Mouse (Mus musculus) mesoderm, embryonic 11.5 days (tissue): ENCODE measurements at regions not wholly inside any gene's neighbourhood (a gene's known extent, or its start where the extent isn't known, plus 50 kb on each side); places are given as distances from the start of the nearest gene placed in this dataset.

Source experiments
- DNase-seq: peaks from one replicate; pipeline ENCODE4 v3.0.0-alpha.2; 2012; ENCODE audit warnings: low read depth, low spot score

DNA sequence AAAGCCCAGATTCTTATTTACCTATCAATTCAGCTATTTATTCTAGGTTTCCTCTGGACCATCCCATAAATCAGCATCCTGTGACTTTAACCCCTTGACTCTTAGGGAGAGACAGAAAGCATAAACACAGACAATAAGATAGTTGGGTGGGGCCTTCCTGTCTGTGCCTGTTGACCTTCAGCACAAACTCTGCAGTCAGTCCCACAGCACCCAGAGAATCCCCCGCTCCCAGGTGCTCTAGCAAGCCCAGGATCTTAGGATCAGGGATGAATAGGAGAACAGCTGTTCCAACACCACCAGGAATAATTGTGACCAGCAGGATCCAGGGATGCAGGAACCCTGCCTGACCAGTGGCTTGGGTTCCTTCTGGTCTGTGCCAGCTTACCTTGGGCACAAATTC is 107.8 kb downstream of the Basp1 start:
- no peak for DNase-seq

DNA sequence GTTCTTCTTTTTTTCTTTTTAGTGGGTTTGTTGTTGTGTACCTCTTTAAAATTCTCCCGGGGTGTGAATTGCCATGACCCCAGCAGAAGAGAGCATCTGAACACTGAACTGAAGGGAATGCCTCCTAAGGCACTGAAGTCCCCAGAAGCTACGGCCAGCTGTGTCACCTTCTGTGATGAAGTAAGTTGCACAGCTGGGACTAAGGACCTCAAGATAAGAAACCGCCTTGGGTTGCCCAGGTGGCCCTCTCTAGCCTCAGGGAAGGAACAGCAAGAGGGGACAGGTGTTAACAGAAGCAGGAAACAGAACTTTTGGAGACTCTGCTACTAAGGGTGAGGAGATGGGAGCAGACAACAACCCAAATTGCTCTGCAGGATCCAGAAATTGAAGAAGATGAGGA is 110.2 kb downstream of the Basp1 start:
- DNase-seq: no peak

DNA sequence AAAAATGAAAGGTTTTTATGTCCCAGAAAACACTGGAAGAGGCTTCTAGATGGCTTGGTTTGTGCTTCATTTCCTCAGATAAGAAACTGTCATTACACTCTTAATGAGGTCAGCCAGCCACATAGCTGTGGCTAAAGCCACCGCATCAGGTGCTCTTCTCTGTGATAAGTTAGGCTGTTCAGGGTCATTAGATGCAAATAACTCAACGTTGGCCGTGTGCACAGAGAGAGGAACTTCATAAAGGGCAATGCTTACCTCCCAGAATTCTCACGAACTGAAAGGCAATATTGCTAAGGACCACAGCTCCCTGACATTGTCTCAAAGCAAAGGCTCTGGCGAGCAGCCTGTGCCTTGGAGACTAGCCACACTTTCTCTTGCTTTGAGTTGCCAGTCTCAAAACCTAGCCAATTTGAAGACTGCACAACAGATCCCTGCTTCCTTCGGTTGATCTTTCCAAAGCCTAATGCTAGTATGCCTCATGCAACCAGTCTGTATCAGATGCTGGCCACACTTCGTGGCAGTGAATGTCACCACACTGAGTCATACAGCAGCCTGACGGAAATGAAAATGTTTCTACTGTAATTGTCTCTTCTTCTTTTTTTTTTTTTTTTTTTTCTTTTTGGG is 110.8 kb downstream of the Basp1 start:
- DNase-seq: no peak

DNA sequence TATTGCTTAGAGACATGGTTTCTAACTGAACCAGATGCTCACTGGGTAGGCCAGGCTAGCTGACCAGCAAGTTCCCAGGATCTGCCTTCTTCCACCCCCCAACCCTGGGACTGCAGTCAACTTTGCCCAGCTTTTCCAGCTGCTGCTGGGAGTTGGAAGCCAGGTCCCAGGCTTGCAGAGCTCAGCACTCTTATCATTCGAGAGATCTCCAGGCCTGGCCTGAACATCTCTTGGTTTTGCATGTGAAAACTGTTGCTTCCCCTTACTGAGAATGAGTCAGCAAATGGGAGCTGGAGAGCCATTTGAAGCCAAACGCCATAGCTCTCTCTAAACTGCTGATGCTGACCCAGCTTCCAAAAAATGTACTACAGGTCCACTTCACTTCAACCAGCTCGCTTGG is 111.8 kb downstream of the Basp1 start:
- no peak for DNase-seq

DNA sequence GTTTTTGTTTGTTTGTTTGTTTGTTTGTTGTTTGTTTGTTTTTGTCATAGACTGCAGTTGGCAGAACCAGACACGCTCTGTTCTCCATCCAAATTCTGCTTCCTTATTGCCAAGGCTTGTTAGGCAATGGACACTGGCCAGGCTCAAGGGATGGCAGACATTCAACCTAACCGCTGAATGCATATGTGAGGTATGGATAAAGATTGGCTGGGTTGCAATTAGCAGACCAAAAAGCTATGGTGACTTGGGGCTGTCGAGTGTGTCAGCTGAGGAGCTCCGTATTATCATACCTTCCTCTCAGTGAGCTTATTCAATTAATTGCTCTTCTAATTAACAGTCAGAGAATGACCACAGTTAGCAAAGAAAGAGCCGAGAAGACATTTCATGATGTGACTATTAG is 116.3 kb downstream of the Basp1 start:
- DNase-seq: no peak

DNA sequence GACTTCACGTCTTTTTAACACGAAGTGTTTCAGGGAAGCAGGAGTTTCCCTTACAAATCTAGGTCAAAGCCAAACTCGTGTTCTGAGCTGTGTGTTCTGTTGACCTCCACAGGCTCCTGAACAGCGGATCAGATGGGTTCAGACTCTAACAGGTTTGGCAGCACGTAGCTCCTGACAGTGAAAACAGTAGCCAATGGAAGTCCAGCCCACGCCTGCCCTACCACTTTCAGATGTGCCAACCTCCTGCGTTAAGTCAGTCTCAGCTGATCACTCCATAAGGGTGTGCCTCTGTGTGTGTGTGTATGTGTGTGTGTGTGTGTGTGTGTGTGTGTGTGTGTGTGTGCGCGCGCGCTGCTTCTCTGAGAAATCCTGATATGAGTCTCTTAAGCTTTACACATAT is 116.8 kb downstream of the Basp1 start:
- DNase-seq: no peak

DNA sequence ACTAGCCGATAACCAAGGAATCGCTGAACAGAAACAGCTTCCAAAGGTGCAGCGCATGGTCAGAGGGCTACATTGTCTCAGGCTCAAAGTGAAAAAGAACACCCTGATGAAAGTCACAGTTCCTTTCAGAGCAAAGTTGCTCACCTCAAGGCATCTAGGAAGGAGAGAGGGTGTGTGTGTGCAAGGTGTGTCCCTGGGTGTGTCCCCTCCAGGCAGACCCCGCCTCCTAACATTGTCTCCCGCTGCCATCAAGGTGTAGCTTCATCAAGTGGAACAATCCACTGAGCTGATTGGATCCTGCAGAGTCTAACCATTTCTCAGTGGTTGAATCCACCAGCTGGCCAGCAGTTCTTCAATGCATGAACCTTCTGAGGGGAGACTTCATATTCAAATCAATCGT is 117.8 kb downstream of the Basp1 start:
- DNase-seq: no peak

DNA sequence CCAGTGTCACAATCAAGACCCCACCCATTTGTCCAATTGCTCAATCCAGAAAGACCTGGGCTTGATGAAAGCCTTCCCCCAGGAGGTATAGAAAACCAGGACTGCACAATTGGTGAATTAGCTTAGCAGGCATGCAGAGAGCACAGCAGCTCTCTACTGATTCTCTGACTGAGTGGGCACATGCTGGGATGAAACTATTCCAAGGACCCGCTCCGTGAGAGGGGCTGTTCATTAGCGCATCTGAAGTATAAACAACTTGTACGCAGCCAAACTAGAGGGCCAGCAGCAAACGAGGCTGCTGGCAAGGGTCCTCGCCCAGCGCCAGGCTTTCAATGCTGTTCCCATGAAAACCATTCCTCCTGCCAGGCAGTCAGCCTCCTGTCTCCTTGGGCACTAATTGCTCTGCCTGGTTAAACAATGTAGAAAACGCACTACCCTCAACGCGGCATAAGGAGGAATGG is 122.3 kb downstream of the Basp1 start:
- no peak for DNase-seq

DNA sequence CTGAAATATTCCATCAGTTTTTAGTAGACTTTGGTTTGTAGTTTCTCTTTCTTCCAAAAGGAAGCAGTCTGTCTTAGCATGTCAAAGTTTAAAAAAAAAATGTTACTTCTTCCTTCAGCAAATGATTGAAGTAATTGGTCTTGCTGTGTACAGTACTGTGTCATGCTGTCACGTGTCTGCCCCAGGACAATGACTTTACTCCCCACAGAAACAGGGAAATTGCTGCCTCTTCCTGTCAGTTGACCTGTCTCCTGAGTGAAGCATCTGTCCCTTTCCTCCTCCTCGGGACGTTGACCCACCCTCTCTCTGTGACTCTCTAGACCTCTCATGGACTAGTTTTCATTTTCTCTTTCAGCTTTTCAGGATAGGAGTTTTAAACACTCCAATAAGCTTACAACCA is 125.7 kb downstream of the Basp1 start:
- DNase-seq: no peak

DNA sequence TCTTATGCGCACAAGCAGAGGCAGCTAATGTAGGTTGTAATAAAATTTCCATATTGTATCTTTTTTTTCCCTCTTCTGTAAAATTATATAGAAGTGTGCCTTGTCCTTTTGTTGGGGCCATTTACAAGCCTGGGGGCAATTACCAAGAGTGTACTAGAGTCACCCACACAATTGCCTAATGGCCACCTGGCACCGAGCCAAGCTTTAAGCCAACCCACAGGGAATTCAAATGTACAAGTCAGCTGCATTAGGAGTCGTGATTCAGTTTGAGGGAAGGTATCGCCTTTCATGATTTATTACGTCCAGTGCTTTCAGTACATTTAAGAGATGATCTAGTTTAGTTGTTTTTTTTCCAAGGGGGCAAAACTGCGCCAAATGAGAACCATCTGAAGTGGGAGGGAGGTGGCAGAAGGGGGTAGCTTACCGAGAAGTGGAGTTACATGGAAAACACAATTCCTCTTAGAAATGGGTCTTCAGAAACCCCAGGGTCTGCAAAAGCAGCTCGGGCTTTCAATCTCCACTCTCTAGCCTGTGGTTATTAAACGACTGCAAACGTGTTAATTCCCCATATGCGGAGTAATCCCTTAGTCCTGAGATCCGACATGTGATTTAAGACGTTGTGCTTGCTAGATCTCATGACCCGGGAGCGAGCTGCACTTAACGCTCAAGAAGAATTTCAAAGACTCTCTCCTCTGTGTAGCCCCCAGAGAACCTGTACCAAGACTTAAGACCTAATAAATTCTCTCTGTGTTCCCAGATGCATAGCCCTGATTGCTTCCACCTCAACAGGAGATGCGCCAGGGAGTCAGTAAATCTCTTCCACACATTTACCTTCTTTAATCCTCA is 129.0 kb downstream of the Basp1 start:
- DNase-seq: peak; percentile 84

DNA sequence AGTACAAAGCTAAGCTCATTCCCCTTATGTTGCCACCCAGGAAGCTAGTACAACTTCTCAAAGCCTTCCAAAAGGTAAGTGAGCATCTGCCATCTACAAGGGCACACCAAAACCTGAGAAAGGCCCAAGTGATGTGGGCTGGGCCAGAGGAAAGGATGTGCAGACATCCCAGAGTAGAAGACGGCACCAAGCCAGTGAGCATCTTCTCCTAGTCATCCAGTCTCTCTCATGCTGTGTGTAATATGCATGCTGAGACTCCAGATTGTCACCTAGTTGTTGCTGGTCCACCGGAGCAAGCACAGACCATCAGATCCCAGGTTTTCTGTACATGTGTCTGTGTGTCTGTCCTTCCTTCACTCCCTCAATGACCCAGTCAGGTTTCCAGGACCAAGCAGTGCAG is 129.9 kb downstream of the Basp1 start:
- no peak for DNase-seq

DNA sequence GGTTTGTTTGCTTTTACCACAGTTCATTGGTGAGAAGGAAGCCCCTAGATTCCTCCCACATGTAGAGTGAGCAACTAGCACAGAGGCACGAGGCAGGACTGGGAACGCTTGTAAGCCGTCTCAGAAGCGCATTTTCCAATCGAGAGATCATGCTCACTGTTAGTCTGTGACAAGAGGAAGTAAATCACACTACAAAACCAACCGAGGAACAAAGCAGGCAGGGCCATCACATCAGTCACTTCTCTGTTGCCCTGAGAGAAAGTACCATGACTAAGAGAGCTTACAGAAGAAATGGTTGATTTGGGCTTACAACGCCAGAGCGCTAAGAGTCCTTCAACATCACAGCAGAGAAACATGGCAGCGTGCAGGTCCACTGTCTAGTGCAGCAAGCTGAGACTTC is 131.2 kb downstream of the Basp1 start:
- DNase-seq: no peak

DNA sequence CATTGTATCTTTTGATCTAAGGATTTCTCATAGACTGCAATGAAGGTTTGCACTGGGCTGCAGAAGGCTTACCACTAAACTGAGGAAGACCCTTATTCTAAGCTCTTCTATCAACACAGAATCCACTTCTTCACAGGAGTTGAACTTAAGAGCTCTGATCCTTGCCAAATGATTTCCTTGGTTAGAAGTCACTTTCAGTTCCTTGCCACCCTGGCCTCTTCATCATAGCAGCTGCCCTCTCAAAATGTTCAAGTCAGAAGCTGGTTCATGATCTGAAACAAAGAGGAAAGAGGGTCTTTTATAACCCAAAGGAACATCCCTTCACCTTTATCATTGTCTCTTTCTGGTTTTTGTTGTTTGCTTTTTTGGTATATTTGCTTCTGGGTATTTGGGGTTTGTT is 131.6 kb downstream of the Basp1 start:
- no peak for DNase-seq

DNA sequence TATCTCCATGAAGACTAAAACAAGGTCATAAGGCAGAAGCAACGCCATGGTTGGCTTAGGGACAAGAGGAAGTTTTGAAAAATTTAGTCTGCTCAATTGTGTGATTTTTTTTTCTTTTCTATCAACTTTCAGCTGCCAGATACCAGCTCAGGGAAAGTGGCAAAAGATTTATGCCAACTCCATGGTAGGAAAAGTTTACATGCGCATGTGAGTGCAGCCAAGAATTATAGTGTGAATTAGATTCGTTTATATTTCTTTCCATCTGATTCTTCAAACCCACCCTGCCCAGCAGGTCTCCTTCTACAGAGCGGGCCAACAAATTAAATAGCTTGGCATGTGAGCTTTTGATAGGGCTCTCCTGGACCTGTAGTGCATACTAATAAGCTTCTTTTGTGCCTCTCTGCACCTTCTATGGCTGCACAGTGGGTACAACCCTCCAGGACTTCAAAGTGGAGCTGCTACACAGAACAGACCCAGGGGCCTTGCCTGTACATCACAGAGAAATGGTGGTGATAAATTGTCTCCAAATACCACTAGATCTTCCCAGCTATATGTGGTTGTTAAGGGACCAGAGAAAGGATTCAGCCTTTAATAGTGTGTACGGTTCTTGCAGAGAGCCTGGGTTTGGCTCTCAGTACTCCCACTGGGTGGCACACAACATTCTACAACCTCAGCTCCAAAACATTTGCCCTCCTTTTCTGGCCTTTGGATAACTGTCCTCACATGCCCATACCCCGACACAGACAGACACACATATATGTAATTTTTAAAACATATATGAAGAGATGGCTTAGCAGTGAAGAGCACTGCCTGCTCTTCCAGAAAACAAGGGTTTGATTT is 135.0 kb downstream of the Basp1 start:
- no peak for DNase-seq

DNA sequence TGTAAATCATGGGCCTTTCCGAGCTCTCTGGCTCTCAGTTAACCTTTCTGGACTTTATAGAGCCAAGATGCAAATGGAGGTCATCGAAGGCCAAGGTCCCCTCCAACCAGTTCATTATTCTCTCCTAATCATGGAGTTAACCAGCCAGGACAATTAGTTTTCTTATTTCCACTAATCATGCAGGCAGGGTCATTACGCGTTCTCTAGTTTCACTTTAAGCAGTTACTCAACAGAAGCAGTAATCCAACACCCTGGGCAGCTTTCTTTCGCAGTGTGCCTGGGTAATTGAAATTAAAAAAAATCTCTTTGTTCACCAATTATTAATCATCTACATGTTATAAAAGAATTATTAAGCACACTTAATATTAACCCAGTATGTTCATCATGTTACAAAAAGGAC is 137.3 kb downstream of the Basp1 start:
- DNase-seq: no peak

DNA sequence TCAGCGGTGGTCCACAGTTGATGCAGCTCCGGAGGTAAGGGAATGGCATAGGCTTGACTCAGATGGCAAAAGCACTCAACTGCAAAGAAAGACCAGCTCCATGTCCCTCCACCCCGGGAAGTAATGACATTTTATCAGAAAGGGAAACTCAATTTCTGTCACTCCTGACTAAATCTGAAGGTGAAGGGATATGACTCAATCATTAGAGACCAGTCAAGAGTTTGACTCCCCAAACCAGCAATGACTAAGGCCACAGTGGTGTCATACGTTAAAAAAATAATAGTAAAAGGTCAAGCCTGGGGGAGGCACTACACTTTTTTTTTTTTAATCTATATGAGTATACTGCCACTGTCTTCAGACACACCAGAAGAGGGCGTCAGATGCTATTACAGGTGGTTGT is 141.7 kb downstream of the Basp1 start:
- DNase-seq: no peak

DNA sequence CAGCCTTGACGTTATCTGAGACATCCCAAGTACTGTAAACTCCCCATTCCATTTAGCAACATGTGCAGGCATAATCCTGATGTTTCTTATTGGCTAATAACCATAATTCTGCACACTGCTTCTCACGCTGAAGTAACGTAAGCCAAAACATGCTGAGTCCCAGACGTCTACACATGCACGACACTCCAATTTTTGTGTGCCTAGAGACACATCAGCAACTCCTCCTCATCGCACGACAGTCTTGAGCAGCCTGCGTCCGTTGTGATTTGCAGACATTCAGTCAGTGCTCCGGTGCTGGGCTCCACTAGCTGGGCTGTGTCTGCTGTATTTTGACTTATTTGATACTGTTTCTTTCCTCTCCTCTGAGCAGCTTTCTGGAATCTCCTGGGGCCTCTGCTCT is 143.2 kb downstream of the Basp1 start:
- DNase-seq: no peak

DNA sequence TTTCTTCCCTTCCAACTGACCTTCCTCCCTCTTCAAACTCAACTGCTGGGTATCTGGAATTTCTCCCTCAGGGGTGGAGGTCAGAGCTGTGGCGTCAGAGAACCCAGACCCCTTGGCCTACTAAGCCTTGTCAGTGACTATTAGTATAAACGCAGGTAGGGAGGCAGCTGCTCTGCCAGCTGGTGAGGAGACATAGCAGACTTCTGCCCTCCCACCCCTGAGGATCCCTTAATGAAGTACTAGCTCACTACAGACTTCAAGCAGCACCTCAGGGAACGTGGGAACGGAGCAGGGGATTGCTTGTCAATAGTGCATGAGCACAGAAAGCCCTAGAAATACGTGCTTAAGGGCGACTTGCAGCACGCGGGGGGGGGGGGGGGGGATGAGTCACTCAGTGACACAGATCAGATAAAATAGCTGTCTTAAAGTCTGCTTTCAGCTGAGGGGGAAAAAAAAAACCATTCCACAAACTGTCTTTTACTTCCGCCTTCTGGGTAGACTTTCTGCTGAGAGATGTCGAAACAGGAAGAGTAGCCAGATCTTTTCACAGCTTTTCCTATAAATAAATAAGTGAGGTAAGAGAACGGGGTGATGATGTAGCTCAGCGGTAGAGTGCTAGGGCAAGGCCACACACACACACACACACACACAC is 144.1 kb downstream of the Basp1 start:
- DNase-seq: no peak

DNA sequence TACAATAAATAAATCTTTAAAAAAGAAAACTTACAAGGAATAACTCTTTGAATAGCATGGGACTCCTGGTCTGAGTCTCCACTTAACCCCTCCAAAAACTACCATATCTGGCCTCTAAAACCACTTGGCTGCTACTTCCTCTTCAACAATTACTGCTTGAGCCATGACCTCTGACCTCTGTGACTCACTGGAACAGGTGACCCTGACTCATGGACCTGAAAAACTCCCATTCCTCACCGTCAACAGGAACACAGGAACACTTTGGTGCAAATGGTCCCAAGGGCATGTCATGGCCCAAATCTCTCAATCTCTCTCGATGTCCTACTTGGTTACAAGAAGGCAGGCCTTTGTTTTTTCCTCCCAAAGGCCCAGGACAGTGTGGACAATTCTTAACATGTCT is 145.1 kb downstream of the Basp1 start:
- no peak for DNase-seq

DNA sequence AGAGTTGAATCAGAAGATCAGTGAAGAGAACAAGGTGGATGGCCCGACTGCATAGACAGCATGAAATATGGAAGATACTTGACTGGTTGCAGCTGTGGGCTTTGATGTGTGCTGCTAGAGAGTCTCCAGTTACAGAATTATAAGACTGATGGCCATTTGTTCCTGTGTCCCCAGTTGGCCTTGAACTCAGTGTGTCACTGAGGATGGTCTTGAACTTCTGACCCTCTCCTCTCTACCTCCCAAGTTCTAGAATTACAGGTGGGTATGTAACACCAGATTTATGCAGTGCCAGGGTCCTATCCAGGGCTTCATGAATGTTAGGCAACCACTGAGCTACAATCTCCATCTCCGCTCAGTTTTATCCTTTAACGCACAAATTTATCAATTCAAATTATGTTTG is 146.1 kb downstream of the Basp1 start:
- no peak for DNase-seq

DNA sequence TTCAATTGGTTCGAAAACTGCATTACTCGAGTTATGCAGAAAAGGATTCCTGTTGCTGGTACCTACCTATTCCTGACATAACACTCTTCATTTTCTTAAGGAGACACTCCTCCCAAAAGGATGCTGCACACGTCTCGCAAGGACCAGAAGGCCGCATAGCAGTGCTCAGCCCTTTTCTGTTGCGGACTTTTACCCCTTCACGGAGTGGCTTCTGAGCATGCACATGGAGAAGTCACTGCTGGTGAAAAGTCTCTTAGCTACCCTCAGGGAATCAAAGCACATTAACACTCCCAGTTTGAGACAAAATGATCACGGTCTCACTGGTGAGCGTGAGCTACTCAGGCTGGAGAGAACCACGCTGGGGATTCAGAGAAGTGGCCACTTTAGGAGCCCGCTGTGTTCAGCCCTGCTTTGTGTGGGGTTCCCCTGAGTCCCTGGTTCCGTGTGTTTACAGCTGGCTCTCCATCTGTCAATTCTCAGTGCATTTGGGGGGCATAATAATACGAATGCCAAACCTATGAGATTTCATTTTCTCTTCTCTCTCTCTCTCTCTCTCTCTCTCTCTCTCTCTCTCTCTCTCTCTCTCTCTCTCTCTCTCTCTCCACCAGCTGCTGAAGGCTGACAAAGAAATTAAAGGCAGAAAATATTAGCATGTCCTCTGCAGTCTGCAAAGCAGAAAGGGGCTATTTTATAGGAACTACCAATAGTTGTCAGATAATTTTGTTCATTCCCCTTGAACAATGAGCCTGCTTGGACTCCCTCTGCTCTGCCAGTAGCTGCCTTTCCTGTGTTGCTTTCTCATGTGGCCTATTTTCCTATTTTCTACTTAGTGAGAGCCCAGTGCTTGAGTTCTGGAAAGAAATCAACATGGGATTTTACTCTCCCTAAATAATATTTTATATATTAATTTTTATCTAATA is 160.7 kb downstream of the Basp1 start:
- peak; percentile 20 for DNase-seq
